Mouse (Mus musculus): Measurements from ENCODE around the gene Lipo2. TPM values are rescaled to one million over a fixed set of nuclear protein-coding genes. Genes with fewer than 3 reads are reported as not detected.

Gene Lipo2
- polyA plus RNA-seq (2017; shearing (Covaris generic)) = under 1 TPM; 0.33 to 0.69 TPM

GRCm38 (mm10) chr19:33751259-33751658, at the start of gene Lipo2:
Gene Lipo2, minus strand, starts transcription at chr19:33751359.

GRCm38 (mm10) chr19:33787359-33787758, 36.2 kb upstream of the Lipo2 start, which contains the start of gene Lipo1:
Gene Lipo1, minus strand, starts transcription at chr19:33787459.

GRCm38 (mm10) chr19:33761287-33762086, 10.3 kb upstream of the Lipo2 start, which contains the start of gene Lipo3:
Gene Lipo3, minus strand, starts transcription at chr19:33761951.

Other genes starting within 250 kb of the Lipo2 start
- gene Lipo4, start 233.6 kb downstream of the Lipo2 start, polyA plus RNA-seq (2017; shearing (Covaris generic)) = not detected
- under 1 TPM in 1 of 2 experiments, not detected in 1; 0.18 TPM for gene Gm8978, start 126.1 kb downstream of the Lipo2 start, polyA plus RNA-seq (2017; shearing (Covaris generic))
- 10 to 100 TPM; 13.8 to 17.5 TPM for gene Lipo3, start 10.6 kb upstream of the Lipo2 start, polyA plus RNA-seq (2017; shearing (Covaris generic))
- not detected for gene Lipo1, start 36.1 kb upstream of the Lipo2 start, polyA plus RNA-seq (2017; shearing (Covaris generic))
- gene Lipf, start 209.8 kb upstream of the Lipo2 start, polyA plus RNA-seq (2017; shearing (Covaris generic)) = under 1 TPM in 1 of 2 experiments, not detected in 1; 0.32 TPM